Mouse (Mus musculus): Measurements from ENCODE around the gene Trcg1. TPM values are rescaled to one million over a fixed set of nuclear protein-coding genes. Genes with fewer than 3 reads are reported as not detected.
A peak's percentile ranks its signal among the peaks of the same experiment; 100 is the strongest.

The Trcg1 gene
- polyA plus RNA-seq, 1 experiment, result not detected

DNA sequence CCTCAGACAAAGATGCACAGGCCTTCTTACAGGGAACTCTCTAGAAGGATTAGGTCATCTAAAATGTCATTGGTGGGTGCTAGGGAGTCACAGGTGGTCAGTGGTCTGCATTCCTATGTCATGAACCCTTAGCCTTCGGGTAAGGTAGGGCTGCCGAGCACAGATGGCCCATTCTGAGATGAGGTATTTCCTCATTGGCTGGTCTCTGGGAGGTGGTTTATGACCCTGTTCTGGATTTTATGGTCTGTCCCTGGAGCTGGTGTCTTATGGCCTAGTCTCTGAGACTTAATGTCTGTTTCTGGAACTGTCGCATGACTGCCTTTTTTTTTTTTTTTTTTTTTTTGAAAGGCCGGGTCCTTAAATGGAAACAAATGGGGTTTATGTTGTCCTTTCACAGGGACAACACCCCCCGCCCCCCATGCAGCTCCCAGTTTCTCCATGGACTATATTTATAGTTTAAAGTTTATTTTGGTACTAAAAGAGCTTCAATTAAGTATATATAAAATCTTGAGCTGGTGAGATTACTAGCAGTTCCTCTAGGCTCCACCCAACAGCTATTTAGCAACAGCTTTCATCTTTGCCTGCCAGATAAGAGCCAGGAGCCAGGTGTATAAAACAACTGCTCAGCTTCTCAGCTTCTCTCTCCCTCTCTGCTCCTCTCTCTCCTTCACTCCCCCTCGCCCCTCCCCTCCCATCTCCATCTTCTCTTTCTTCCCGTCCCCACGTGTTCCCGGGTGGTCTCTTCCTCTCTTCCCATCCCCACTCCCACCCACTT lies 23.7 kb upstream of the Trcg1 start:
- DNase-seq, result no peak
- WGBS, result 48% methylated on average over 9 of the region's 9 CpGs
- H3K27me3 ChIP-seq (replicated peaks; ENCODE audit: control insufficient read depth, insufficient read depth, low read length), result no peaks in the 10 kb centered on the region
- no peaks in the 10 kb centered on the region for H3K36me3 ChIP-seq (ENCODE audit: control insufficient read depth, insufficient read depth, low read length)
- no peak for TF ChIP-seq CTCF (conservative IDR thresholded peaks at IDR 0.05; ENCODE audit: insufficient read depth, insufficient read length, low read depth, low read length)
- no peak for TF ChIP-seq POLR2A (IDR thresholded peaks at IDR 0.05; ENCODE audit: low read depth, low read length)
- H3K4me1 ChIP-seq (ENCODE audit: control insufficient read depth, insufficient read depth, low read length), result no peaks in the 10 kb centered on the region
- no peak overlapping the region for H3K4me3 ChIP-seq (ENCODE audit: insufficient read depth, low read depth, low read length)
- H3K27ac ChIP-seq (ENCODE audit: insufficient read depth, low read depth, low read length), result no peak overlapping the region

DNA sequence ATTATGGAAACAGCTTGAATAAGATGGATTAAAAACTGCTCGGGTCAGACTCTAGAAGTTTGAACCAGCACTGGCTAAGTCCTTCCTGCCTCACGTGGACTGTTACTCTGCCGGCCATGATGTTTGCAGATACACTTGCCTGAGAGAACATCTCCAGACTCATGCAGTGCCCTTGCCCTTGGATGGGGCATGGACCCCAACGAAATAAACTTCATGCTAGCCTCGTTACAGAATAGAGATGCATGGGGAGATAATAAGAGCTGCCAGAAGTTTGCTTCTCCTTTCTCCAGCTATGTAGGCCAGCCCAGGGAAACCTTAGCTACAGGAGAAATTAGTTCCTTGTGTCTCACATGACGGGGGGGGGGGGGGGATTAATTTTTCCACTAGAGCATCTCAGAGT lies 21.9 kb upstream of the Trcg1 start:
- DNase-seq, result no peak
- TF ChIP-seq CTCF (conservative IDR thresholded peaks at IDR 0.05; ENCODE audit: insufficient read depth, insufficient read length, low read depth, low read length) (no peak), POLR2A (IDR thresholded peaks at IDR 0.05; ENCODE audit: low read depth, low read length) (no peak)
- Histone ChIP-seq H3K36me3 (ENCODE audit: control insufficient read depth, insufficient read depth, low read length) (no peaks in the 10 kb centered on the region), H3K27me3 (replicated peaks; ENCODE audit: control insufficient read depth, insufficient read depth, low read length) (no peaks in the 10 kb centered on the region), H3K4me3 (ENCODE audit: insufficient read depth, low read depth, low read length) (no peak overlapping the region), H3K27ac (ENCODE audit: insufficient read depth, low read depth, low read length) (no peak overlapping the region), H3K4me1 (ENCODE audit: control insufficient read depth, insufficient read depth, low read length) (no peaks in the 10 kb centered on the region)
- 75% methylated on average over 6 of the region's 6 CpGs for WGBS

GRCm38 (mm10) chr9:57217220-57217619 lies 19.1 kb upstream of the Trcg1 start:
- WGBS, result 86% methylated on average over 6 of the region's 6 CpGs
- H3K27me3 ChIP-seq (replicated peaks; ENCODE audit: control insufficient read depth, insufficient read depth, low read length), result no peaks in the 10 kb centered on the region
- no peaks in the 10 kb centered on the region for H3K36me3 ChIP-seq (ENCODE audit: control insufficient read depth, insufficient read depth, low read length)
- TF ChIP-seq POLR2A (IDR thresholded peaks at IDR 0.05; ENCODE audit: low read depth, low read length), result no peak
- TF ChIP-seq CTCF (conservative IDR thresholded peaks at IDR 0.05; ENCODE audit: insufficient read depth, insufficient read length, low read depth, low read length), result no peak
- no peaks in the 10 kb centered on the region for H3K4me1 ChIP-seq (ENCODE audit: control insufficient read depth, insufficient read depth, low read length)
- no peak overlapping the region for H3K27ac ChIP-seq (ENCODE audit: insufficient read depth, low read depth, low read length)
- DNase-seq, result no peak
- no peak overlapping the region for H3K4me3 ChIP-seq (ENCODE audit: insufficient read depth, low read depth, low read length)

DNA sequence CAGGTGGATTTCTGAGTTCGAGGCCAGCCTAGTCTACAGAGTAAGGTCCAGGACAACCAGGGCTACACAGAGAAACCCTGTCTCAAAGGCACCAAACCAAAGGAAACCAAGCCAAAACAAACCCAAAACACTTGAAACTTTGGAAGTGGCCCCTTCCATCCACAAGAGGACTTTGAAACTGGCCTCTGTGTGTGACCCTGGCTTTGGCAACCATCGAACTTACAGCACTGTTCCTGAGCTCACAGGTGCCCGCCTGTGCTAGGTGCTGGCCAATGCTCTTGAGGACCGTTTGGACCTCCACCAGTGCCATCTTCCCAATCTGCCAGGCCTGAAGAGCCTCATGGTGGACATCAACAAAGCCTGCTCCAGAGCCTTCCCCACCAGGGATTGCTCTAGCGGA lies 17.6 kb upstream of the Trcg1 start:
- Histone ChIP-seq H3K4me1 (ENCODE audit: control insufficient read depth, insufficient read depth, low read length) (no peaks in the 10 kb centered on the region), H3K27ac (ENCODE audit: insufficient read depth, low read depth, low read length) (no peak overlapping the region)
- WGBS, result 67% methylated on average over 5 of the region's 5 CpGs

GRCm38 (mm10) chr9:57219511-57219910 lies 16.8 kb upstream of the Trcg1 start:
- TF ChIP-seq CTCF (conservative IDR thresholded peaks at IDR 0.05; ENCODE audit: insufficient read depth, insufficient read length, low read depth, low read length) (no peak), POLR2A (IDR thresholded peaks at IDR 0.05; ENCODE audit: low read depth, low read length) (no peak)
- Histone ChIP-seq H3K36me3 (ENCODE audit: control insufficient read depth, insufficient read depth, low read length) (no peaks in the 10 kb centered on the region), H3K4me3 (ENCODE audit: insufficient read depth, low read depth, low read length) (no peak overlapping the region), H3K4me1 (ENCODE audit: control insufficient read depth, insufficient read depth, low read length) (0 out of 2 replicates have a peak, but pooled peaks cover 3% of the 10 kb centered on the region), H3K27me3 (replicated peaks; ENCODE audit: control insufficient read depth, insufficient read depth, low read length) (no peaks in the 10 kb centered on the region), H3K27ac (ENCODE audit: insufficient read depth, low read depth, low read length) (no peak overlapping the region)
- 96% methylated on average over 1 of the region's 1 CpGs for WGBS
- DNase-seq, result no peak

More for the DNA sequence above, 17.6 kb upstream of the Trcg1 start:
- no peaks in the 10 kb centered on the region for H3K36me3 ChIP-seq (ENCODE audit: control insufficient read depth, insufficient read depth, low read length)
- DNase-seq, result peak; percentile 51
- no peaks in the 10 kb centered on the region for H3K27me3 ChIP-seq (replicated peaks; ENCODE audit: control insufficient read depth, insufficient read depth, low read length)
- H3K4me3 ChIP-seq (ENCODE audit: insufficient read depth, low read depth, low read length), result no peak overlapping the region
- TF ChIP-seq POLR2A (IDR thresholded peaks at IDR 0.05; ENCODE audit: low read depth, low read length) (no peak), CTCF (conservative IDR thresholded peaks at IDR 0.05; ENCODE audit: insufficient read depth, insufficient read length, low read depth, low read length) (no peak)

GRCm38 (mm10) chr9:57220356-57220755 lies 16.0 kb upstream of the Trcg1 start:
- Histone ChIP-seq H3K4me3 (ENCODE audit: insufficient read depth, low read depth, low read length) (no peak overlapping the region), H3K27me3 (replicated peaks; ENCODE audit: control insufficient read depth, insufficient read depth, low read length) (no peaks in the 10 kb centered on the region), H3K27ac (ENCODE audit: insufficient read depth, low read depth, low read length) (no peak overlapping the region), H3K4me1 (ENCODE audit: control insufficient read depth, insufficient read depth, low read length) (0 out of 2 replicates have a peak, but pooled peaks cover 3% of the 10 kb centered on the region), H3K36me3 (ENCODE audit: control insufficient read depth, insufficient read depth, low read length) (no peaks in the 10 kb centered on the region)
- WGBS, result 9% methylated on average over 6 of the region's 6 CpGs
- peak; percentile 86 for TF ChIP-seq CTCF (conservative IDR thresholded peaks at IDR 0.05; ENCODE audit: insufficient read depth, insufficient read length, low read depth, low read length)
- TF ChIP-seq POLR2A (IDR thresholded peaks at IDR 0.05; ENCODE audit: low read depth, low read length), result no peak
- DNase-seq, result peak; percentile 71

GRCm38 (mm10) chr9:57223341-57223740 lies 13.0 kb upstream of the Trcg1 start:
- TF ChIP-seq CTCF (conservative IDR thresholded peaks at IDR 0.05; ENCODE audit: insufficient read depth, insufficient read length, low read depth, low read length) (no peak), POLR2A (IDR thresholded peaks at IDR 0.05; ENCODE audit: low read depth, low read length) (no peak)
- Histone ChIP-seq H3K4me1 (ENCODE audit: control insufficient read depth, insufficient read depth, low read length) (peaks cover 6% of the 10 kb centered on the region; the same call in 1 of the 2 replicates), H3K4me3 (ENCODE audit: insufficient read depth, low read depth, low read length) (no peak overlapping the region), H3K36me3 (ENCODE audit: control insufficient read depth, insufficient read depth, low read length) (no peaks in the 10 kb centered on the region), H3K27me3 (replicated peaks; ENCODE audit: control insufficient read depth, insufficient read depth, low read length) (no peaks in the 10 kb centered on the region), H3K27ac (ENCODE audit: insufficient read depth, low read depth, low read length) (no peak overlapping the region)
- no peak for DNase-seq

Data from kidney, adult 2 months (tissue).